Mouse (Mus musculus): ENCODE results near the gene Fam169b.

The Fam169b gene

GRCm38 (mm10) chr7:68320078-68320810, 46.6 kb downstream of the Fam169b start:
- POLR2A ChIA-PET: interaction anchor here in 3 of 4 experiments (0.6 to 1.3 kb wide), 6 partner anchors 10 to 1667 kb away, joined by 3 to 5 read pairs (median 3); no protein-coding TSS in a partner anchor
- CTCF ChIA-PET: interaction anchor here in 2 of 4 experiments (0.9 to 1.5 kb wide), 2 partner anchors 18 kb away, joined by 3 to 6 read pairs; no protein-coding TSS in a partner anchor

GRCm38 (mm10) chr7:68323051-68323450, 49.4 kb downstream of the Fam169b start:
- POLR2A ChIA-PET: interaction anchor here in 2 of 4 experiments (0.5 to 1.0 kb wide), 2 partner anchors 37 to 64 kb away, joined by 3 read pairs; no protein-coding TSS in a partner anchor
- CTCF ChIA-PET: no interaction called here

GRCm38 (mm10) chr7:68326190-68326722, 52.6 kb downstream of the Fam169b start:
- ChIA-PET CTCF (no interaction called here), POLR2A (interaction anchor here in 1 of 4 experiments (0.7 kb wide), 1 partner anchor 1824 kb away, joined by 3 read pairs; no protein-coding TSS in a partner anchor)

DNA sequence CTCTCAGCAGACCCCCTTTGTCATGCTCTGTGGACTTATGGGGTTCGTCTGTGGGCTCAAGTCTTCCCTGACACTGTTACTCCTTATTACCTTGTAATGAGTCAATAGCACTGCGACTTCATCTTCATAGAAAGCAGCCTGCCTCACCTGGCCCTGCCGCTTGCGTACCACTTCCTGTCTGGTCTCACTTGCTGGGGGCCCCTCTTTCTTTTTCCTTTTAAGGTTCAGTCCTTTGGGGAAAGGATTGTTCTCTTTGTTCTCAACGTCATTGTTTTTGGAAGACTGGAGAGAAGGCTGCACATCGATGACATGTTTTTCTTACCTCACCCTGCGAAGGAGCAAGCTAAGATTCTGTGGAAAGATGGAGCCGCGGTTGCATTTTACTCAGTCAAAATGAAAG, 55.4 kb downstream of the Fam169b start:
- ChIA-PET CTCF (interaction anchor here in 1 of 4 experiments (1.0 kb wide), 1 partner anchor 541 kb away, joined by 4 read pairs; no protein-coding TSS in a partner anchor), POLR2A (no interaction called here)

GRCm38 (mm10) chr7:68332799-68333198, 59.2 kb downstream of the Fam169b start:
- ChIA-PET POLR2A (no interaction called here), CTCF (interaction anchor here in 2 of 4 experiments (0.5 to 0.6 kb wide), 2 partner anchors 99 to 156 kb away, joined by 4 to 5 read pairs; no protein-coding TSS in a partner anchor)

DNA sequence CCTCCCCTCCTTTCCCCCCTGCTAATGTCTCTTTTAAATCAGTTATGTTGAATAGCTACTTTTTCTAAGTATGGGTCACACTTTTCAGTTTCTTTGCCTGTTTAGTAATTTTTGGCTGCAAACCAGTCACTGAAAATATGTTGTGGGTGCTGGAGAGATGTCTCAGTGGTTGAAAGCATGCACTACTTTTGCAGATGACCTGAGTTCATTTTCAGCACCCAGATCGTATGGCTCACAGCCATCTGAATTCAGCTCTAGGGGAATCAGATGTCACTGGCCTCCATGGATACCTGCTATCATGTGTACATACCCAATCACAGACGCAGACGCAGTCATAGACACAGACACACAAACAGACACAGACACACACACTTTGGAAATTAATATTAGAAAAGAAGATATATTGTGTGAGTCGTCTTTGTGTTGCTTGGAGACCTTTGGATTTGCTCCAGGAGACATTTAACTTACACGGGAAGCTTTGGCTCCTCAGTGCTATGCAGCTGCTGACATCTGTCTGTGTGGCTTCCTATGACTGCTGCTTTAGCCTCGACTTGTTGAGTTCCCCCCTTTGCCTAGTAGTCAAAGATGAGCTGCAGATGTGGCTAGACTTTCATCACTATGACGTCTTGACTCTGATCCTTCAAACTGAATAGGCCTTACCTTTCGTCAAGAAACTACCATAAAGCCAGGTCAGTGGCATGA, 63.6 kb downstream of the Fam169b start:
- POLR2A ChIA-PET: no interaction called here

DNA sequence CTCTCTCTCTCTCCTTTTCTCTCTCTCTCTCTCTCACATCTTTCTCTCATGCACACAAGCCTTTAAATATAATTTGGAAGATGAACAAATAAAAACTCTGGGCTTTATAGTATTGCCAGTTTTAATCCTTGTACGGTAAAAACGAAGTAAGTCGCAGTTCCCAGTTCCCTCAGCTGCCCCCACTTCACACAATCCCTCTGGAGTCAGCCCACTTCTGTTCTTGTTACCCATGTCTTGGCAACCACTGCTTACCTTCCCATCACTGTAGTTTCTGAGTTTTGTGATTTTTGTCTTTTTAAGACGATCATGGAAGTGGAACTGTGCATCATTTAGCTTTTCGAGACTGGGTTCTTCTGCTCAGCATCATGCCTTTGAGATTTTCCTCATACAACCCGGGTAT, 65.0 kb downstream of the Fam169b start:
- CTCF ChIA-PET: no interaction called here
- POLR2A ChIA-PET: no interaction called here

More for the DNA sequence above, 63.6 kb downstream of the Fam169b start:
- CTCF ChIA-PET: no interaction called here

DNA sequence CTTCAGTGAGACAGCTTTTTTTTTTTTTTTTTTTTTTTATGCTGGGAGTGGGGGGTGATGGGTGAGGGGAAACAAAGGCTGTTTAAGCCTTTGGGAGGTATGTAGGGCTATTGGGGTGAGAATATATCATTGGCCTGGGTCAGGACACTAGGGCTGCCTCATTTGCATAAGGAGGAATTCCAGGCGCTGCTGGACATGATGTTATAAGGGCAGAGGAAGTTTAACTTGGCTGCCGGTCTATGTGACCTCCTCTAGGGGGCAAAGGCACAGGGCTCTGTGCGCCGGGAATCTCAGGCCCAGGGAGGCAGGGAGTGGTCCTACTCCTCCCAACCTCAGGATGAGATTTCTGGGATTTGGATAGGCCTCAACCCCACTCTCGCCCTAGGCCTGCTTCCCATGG, 70.9 kb downstream of the Fam169b start:
- CTCF ChIA-PET: interaction anchor here in 1 of 4 experiments (0.6 kb wide), 2 partner anchors 29 to 45 kb away, joined by 4 read pairs; no protein-coding TSS in a partner anchor
- POLR2A ChIA-PET: interaction anchor here in 2 of 4 experiments (0.5 to 0.6 kb wide), 4 partner anchors 170 to 749 kb away, joined by 3 to 4 read pairs (median 4); partner anchors contain the start of gene Igf1r (in 1 of the 2)

DNA sequence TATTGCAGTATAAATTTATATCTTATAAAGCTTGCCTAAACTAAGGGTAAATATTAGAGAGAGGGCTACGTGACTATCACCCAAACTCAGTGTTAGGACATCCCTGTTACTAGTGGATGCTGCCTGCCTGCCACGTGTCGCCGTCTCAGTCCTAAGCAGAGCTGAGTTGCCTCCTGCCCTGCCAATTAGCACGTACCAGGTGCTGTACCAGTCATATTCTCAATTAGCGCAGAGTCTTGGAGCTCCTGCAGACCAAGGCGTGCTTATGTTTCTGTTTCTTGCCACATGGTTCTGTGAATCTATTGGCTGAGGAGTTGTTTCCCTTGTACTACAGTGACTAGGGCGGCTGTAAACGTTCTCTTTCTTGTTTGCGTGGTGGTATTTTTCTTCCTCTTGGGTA, 72.3 kb downstream of the Fam169b start:
- CTCF ChIA-PET: interaction anchor here in 1 of 4 experiments (0.5 kb wide), 1 partner anchor 833 kb away, joined by 3 read pairs; no protein-coding TSS in a partner anchor
- POLR2A ChIA-PET: interaction anchor here in 1 of 4 experiments (0.6 kb wide), 1 partner anchor 24 kb away, joined by 4 read pairs; no protein-coding TSS in a partner anchor

DNA sequence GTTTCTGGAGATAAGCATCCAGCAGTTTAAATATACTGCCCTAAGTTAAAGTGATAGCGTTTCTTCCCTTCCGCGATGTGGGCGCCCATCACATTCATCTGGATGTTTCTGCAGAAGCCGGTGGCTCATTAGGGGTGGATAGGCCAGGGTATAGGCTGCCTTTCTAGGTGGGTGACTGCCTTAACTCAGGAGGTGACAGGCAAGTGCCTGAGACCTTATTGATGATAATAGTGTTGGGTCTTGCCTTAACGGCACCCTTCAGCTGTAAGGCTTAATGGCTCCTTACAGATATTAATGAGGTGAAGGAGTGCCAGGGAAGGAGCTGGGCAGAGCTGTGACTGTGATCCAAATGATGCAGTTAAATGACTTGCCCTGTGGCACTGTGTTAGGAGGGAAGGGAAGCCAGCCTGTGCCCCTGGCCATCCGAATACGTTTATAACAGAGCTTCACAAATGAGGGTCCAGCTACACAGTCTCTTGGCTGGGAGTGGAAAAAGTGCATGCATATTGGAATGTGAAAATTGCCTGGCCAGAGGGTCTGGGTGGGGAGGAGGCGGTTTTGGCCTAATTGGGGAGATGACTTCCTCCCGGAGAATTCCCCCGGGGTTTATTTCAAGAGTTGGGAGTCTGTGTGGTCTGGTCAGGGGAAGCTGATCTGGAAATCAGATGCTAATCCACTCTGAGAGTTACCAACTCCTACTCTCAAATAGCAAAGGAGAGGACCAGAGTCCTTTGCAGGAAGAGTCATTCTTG, 81.9 kb downstream of the Fam169b start:
- ChIA-PET CTCF (interaction anchor here in 3 of 4 experiments (0.6 to 1.3 kb wide), 4 partner anchors 53 to 567 kb away, joined by 3 to 4 read pairs (median 3); no protein-coding TSS in a partner anchor), POLR2A (interaction anchor here in 1 of 4 experiments (1.1 kb wide), 1 partner anchor 597 kb away, joined by 3 read pairs; no protein-coding TSS in a partner anchor)

- CTCF ChIA-PET: interaction anchor here (0.5 to 2.0 kb wide), 5 partner anchors 182 to 1213 kb away, joined by 3 to 7 read pairs (median 3); no protein-coding TSS in a partner anchor
Observed at GRCm38 (mm10) chr7:68357407-68357806, 83.8 kb downstream of the Fam169b start.

DNA sequence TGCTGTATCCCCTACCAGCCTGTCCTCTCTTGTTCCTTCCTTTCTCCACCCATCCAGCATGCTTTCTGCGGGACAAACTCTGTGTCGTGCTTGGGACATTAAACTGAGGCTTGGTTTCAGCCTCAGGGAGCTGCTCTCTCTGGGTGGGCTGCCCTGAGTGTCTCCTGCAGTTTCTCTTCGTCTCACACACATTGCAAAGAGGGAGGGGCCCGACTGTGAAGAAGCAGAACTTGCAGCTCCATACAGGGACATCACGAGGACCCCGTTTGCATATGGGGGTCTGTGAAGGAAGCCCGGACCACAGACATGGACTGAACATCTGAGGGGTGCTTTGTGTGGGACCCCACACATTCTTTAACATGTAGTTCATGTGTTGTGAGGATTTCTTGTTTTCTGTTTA, 89.0 kb downstream of the Fam169b start:
- ChIA-PET POLR2A (no interaction called here), CTCF (no interaction called here)

More at GRCm38 (mm10) chr7:68357407-68357806, 83.8 kb downstream of the Fam169b start:
- POLR2A ChIA-PET: no interaction called here

DNA sequence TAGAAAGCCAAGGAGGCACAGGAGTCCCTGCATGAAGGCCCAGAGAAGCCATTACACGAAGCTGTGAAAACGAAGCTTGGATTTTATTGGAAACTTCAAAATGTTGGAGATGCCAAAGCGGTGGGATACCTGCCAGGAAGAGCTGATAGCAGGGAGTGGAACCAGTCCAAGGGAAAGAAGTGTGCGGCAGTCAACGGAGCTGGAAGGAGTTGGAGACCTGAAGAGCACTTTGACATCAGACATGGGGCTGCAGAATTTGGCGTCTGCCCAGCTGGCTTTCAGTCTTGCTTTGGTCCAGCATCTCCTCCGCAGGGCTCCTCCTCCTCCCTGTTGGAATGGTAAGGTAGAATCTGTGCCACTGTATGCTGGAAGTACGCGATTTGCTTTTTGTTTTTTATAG, 92.1 kb downstream of the Fam169b start:
- POLR2A ChIA-PET: no interaction called here

DNA sequence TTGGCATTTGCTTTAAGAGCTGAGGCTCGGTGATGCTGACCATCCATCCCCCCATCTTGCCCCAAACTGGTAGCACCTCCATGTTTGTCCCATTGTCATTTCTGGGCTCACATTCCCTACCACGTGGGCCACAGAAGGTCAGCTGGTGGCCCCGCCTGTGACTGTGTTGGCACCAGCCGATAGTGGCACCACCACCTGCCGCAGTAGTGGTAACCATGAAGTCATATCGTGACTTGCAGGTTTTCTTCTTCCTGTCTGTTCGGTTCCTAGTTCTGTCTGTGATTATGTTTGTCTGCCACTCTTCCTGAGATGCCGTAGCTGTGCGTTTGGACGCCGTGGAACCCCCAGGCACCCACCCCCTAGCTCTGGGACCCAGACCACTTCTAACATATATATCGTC, 95.3 kb downstream of the Fam169b start:
- CTCF ChIA-PET: interaction anchor here (0.5 to 1.8 kb wide), 26 partner anchors 11 to 1129 kb away, joined by 3 to 7 read pairs (median 3); no protein-coding TSS in a partner anchor
- POLR2A ChIA-PET: interaction anchor here in 2 of 4 experiments (0.8 to 0.9 kb wide), 2 partner anchors 23 to 78 kb away, joined by 4 to 6 read pairs; no protein-coding TSS in a partner anchor

More for the DNA sequence above, 92.1 kb downstream of the Fam169b start:
- CTCF ChIA-PET: interaction anchor here in 3 of 4 experiments (0.6 to 1.1 kb wide), 3 partner anchors 9 to 12 kb away, joined by 3 to 4 read pairs (median 4); no protein-coding TSS in a partner anchor

DNA sequence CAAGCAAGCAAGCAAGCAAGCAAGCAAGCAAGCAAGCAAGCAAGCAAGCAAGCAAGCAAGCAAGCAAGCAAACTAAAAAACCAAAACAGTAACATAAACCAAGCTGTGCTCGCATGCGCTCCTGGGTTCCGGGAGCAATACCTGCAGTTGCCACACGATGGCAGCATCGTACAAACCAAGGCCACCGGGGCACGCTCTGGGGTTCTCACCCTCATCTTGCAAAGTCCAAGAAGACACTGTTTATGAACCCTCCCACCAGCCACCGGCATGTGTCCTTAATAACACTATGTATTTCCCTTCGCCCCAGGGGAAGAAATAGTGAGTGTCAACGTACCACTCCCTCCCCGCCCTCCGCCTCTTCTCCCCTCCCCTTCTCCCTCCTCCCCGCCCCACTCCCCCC, 96.1 kb downstream of the Fam169b start:
- ChIA-PET CTCF (interaction anchor here (0.5 to 1.8 kb wide), 32 partner anchors 9 to 1277 kb away, joined by 3 to 7 read pairs (median 3); no protein-coding TSS in a partner anchor), POLR2A (interaction anchor here (0.6 to 0.9 kb wide), 5 partner anchors 24 to 724 kb away, joined by 3 to 6 read pairs (median 3); partner anchors contain the start of gene Lrrc28 (in 1 of the 4))

GRCm38 (mm10) chr7:68374109-68374857, 100.6 kb downstream of the Fam169b start:
- POLR2A ChIA-PET: interaction anchor here in 2 of 4 experiments (0.5 to 1.1 kb wide), 3 partner anchors 20 to 617 kb away, joined by 3 to 9 read pairs (median 3); no protein-coding TSS in a partner anchor
- CTCF ChIA-PET: interaction anchor here (0.6 to 2.5 kb wide), 38 partner anchors 8 to 1084 kb away, joined by 3 to 19 read pairs (median 4); no protein-coding TSS in a partner anchor

DNA sequence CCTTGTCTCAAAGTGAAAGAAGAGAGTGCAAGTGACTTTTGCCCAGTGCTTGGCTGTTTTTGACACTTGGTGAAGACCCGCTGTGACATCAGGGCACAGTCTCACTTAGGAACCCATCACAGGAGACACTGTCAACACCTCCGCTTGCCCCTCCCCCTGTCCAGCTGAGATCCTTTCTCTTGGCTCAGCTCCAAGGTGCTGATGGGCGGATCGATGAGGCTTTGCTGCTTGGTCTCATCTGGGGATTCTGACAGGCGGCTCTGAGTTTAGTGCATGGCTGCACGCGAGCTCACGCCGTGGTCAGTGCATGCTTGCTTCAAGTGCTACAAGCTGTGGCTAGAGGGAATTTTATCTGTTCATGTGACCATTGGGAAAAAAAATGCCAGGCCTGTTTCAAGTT, 108.5 kb downstream of the Fam169b start:
- POLR2A ChIA-PET: interaction anchor here in 1 of 4 experiments (0.6 kb wide), 1 partner anchor 249 kb away, joined by 3 read pairs; no protein-coding TSS in a partner anchor
- CTCF ChIA-PET: interaction anchor here in 1 of 4 experiments (0.7 kb wide), 1 partner anchor 350 kb away, joined by 3 read pairs; no protein-coding TSS in a partner anchor

Data from embryonic stem cell, embryonic (primary cell).